Mouse (Mus musculus) T-helper 2 cell (primary cell): ENCODE results near the gene Gramd4.

Source experiments
- in situ Hi-C: fragments of 300-600 bp; cut with MboI, MseI; formaldehyde crosslinking; loops from one replicate; pipeline ENCODE4 v1.15.1; 2025; ENCODE audit warnings: high pct_unique_total_duplicates

The Gramd4 gene

DNA sequence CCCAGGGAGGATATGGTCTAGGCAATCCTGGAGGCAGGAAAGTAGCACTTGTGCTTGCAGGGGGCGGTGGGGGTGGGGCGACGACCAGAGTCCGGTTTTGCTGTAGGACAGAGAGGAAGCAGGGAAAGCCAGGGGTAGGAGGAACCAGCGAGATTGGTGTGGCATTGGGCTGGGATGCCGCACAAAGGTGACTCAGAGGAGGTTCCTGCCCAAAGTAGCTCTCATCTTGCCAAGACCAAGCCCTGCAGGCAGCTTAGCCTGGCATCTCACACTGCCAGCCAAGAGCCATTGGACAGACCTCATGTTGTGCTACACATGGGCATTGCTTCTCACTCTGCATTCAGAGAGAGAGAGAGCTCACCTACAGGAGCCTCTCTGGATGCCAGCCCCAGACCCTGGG is at the start of gene Gramd4:
Gene Gramd4, plus strand, starts transcription at position 283 of the 400 bp plus-strand sequence.
- in situ Hi-C loops, result no loop called here

DNA sequence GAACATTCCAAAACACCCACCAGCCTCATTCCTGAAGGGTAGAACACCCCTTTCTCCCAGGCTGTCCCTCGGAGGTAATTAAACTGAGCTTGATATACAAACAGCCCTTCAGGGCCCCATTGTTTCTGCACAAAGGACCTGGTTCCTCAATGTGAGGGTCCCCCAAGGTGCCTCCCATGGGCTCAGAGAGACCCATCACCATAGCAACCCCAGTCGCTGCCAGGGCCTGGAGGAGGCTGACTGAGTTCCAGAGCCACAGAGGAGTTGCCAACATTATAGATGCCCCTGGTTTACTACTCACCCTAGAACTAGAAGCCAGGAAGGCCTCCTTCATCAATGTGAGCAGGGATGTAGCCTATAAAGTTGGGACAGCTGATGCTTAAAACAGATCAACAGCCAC is 44.4 kb upstream of the Gramd4 start:
- in situ Hi-C loops, result no loop called here

DNA sequence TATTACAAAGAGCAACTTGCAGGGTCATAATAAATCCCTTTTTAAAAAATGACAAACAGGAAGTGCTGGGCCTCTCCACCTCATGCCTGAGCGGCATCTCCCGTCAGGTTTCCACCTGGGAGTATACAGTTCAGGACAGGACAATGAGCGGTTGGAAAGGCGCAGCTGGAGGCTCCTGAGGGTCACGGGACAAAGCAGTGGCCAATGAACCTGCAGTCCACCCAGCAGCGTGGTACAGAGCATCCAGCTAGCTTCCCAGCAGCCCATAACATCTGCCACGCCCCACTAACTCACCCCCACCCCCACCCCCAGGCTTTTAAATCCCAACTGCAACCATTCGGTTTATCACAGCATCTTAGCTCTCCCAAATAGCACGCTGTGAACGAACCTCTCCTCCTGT is 43.8 kb upstream of the Gramd4 start:
- in situ Hi-C loops, result no loop called here

DNA sequence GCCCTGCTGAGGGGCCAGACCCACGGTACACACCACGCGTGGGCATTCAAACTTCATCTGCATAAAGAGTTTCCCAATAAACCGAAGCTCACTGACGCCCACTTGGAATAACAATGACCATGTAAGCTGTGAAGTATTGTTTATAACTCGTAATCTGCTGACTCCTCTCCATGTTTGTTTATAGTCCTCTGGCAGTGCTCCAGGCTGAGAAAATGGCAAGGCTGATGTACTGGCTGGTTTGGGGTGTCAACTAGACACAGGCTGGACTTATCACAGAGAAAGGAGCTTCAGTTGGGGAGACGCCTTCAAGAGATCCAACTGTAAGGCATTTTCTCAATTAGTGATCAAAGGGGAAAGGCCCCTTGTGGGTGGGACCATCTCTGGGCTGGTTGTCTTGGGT is 42.5 kb upstream of the Gramd4 start:
- in situ Hi-C loops, result no loop called here

DNA sequence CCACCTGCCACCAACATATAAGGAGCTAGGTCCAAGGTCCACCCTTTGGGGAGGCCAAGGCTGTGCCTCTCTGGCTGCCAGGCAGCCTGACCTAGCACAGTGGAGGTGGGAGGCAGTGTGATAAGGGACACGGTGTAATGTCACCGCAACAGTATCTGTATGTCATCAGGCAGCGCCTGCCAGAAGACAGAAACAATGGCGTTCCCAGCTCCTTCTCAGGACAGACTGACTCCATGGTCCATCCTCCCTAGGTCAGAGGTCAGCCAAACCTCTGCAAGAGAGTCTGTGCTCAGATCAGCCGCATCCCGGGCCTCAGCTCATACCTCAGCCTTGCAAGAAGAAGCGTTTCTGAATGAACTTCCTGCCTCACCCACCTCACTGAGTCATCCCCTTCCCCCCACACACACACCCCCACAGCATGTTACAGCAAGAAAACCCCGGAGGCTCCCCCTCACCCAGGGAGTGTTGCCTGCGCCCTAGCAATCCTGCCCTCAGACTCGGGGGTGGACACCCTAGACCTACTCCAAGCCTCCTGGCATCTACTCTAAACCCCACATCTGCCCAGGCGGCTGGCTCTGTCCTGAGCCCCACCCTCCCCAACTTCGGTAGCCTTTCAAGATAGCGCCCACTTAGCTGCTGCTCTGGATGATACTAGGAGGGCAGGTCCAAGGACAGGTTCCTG is 41.5 kb upstream of the Gramd4 start:
- in situ Hi-C loops, result no loop called here

DNA sequence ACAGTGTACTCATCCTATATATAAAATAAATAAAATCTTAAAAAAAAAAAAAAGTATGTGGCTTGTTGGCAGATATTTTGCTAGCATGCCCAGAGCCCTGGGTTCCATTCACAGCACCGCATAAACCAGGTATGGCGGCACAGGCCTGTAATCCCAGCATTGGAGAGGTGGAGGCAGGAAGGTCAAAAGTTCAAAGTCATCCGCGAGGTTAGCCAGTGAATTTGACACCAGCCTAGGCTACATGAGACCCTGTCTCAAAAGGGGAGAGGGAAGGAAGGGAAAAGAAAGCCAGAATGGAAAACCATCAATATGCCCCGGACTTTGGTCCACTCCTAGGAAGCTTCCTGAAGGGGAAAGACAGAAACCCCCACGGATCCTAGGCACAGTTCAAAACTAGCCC is 40.2 kb upstream of the Gramd4 start:
- in situ Hi-C loops, result no loop called here

DNA sequence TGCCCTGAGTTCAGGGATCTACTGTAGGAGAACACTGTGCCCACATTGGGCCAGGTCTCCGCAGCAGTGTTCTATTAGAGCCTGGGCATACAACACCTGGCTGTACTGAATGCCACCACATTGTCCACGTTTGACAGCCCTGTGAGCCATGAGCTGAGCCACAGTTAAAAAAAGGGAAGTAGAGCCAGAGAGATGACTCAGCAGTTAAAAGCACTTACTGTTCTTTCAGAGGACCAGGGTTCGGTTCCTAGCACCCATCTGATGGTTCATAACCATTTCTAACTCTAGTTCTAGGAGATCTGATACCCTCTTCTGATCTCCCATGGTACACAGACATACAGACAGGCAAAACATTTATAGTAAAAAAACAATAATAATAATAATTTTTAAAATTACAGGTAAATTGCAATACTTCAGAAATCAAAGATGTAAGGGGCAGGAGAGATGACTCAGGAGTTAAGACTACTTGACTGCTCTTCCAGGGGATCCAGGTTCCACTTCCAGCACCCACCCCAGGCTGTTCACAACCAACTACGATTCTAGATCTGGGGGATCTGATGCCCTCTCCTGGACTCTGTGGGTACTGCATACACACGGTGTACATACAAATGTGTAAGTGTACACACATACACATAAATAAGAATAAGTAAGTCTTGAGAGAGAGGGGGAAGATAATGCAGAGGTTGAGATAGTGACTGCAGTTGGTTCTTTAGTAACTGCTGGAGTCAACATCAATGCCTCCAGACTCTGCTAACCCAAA is 38.6 kb upstream of the Gramd4 start:
- in situ Hi-C loops, result no loop called here

DNA sequence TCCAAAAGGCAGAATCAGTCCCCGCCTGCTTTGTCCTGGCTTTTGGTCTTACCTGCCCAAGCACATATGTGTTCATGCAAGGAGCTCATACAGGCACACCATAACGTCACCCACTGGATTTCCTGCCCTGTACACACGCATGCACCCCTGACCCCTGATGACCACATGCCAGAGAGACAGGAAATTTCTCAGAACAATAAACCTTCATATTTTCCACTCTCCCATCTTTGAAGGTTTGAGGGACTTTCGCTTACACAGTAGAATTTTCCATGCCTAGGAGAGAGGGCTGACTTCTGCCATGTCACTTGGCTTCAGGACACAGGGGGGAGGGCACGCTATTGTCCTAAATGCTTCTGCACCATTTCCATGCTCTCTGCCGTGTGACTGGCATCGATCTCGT is 37.5 kb upstream of the Gramd4 start:
- in situ Hi-C loops, result loop anchor here (5.0 kb wide), 1 partner anchor 47 kb away; no protein-coding TSS in a partner anchor

DNA sequence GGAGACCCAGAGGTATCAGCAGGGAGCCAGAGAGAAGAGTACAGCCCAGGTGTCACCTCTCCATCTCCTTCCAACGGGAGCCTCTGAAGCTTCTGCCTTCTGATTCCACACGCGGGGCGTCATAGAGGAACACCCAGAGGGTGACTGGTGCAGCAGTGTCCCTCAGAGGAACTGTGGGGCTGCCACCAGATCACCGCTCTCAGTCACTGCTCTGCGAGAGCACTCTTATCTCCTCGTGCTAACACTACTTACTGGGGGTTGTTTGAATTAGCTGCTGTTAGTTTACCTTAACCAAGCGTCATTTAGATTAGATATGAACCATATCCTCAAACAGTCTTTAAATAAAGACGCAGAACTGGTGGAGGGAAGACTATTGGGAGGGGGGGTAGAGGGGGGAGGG is 36.2 kb upstream of the Gramd4 start:
- in situ Hi-C loops, result loop anchor here (5.0 kb wide), 1 partner anchor 46 kb away; no protein-coding TSS in a partner anchor

DNA sequence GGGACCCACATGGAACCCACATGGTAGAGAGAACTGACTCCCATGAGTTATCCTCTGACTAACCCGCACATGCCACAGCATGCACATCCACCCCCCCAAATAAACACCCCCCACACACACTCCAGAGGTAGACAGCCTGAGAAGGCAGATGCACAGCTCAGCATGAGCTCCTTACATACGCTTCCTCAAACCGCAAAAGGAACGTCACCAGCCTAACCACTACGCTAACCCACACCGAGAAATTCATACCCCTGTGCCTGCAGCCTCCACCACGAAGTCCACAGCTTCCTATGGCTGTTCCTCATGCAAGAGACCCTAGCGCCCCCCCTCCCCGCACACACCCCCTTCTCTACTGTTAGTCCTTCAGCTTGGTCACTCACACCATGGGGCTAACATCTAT is 35.5 kb upstream of the Gramd4 start:
- in situ Hi-C loops, result loop anchor here (5.0 kb wide), 1 partner anchor 45 kb away; no protein-coding TSS in a partner anchor

DNA sequence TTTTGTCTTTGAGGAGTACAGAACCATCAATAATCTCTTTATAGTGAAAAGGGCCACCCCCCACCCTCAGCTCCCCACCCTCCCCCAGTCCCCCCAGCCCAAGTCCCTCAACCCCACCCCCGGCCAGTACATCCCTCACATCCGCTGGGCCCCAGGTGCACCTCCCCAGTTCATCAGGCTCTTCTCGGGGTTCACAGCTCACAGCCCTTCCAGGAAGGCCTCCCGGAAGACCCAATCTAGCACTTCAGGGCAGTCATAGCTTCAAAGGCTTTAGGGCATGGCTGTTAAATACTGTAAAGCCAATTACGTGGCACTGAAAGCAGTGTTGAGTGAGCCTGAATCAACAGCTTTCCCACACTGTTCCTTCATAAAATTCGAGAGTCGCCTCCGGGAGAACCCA is 29.6 kb upstream of the Gramd4 start:
- in situ Hi-C loops, result no loop called here

DNA sequence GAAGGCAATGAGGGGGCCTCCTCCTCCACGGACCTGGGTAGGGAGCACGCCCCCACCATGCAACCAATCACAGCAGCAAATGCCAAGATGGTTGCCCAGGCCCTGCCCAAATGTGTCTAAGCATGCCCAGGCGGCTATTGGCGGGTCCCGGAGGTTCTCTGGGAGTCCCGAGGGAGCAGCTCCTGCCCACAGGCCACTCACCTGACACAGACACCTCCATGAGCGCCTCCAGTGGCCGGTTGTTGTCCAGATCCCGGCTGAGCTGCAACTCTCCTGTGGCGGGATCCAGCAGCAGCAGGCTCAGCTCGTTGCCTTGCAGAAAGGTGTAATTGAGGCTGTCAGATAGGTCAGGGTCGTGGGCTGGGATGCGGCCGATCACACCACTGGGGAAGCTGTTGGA is 27.5 kb upstream of the Gramd4 start:
- in situ Hi-C loops, result no loop called here

DNA sequence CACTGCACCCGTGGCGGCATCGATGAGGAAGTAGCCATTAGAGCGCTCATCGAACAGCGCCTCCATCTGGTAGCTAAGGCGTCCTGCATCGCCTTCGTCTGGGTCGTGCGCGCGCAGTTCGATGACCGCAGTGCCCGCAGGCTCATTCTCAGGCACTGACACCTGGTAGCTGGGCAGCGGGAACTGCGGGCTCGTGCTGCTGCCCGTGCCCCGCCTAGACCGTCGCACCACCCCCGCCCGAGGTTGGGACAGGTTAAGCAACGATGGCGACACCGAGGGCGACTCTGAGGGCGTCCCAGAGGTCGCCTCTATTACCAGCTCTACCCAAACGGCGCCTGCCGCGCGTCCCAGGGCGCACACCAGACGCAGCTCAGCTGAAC is 24.7 kb upstream of the Gramd4 start:
- in situ Hi-C loops, result no loop called here

DNA sequence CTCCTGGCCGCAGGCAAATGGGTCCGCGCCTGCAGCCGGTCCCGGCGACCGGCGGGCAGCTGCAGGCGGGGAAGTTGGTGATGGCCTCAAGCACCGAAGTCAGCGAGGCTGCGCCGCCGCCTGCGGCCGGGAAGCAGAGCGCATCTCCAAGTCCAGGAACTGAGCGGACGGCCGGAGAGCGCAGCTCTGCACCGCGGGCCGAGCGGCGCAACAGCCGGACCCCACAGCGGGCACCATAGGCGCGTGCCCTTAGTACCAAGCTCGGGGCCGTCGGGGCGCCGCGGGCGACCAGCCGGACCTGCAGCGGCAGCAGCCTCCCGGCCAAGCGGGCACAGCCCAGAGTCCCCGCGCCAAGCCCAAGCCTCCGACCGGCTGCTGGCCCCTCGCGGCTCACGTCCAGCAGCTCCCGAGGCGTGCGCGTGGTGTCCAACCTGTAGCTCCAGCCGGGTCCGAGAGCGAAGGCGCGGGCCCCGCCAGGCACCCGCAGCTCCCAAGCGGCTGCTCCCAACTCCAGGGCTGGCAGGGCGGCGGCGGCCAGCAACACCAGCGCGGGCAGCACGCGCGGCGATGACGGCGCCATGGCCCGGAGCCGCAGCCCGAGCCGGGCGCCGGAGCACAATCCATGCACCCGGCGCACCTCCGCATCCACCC is 24.2 kb upstream of the Gramd4 start, which contains the start of gene Celsr1:
Gene Celsr1, minus strand, starts transcription at position 587 of the 651 bp plus-strand sequence.
- in situ Hi-C loops, result no loop called here

DNA sequence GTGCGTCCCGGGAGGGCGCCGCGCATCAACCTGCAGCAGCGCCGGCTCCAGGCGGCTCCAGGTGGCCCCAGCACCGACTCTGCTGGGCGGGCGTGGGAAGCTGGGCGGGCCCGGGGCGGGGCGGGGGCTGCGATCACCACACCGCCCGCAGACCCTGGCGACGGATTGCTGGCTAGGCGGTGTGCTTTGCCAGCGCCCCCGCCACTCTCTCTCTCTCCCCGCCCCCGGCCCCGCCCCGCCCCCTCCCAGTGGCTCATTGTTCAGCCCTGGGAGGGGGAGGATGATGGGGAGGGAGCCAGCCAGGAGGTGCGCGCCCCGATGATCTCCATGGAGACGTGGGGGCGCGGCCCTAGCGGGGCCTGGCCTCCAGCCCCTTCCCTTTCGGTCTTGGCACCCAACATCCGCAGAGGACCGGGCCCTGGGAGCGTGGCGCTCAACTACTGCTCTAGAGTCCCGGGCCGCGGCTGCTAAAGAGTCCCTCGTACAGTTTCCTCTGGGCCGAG is 23.4 kb upstream of the Gramd4 start:
- in situ Hi-C loops, result no loop called here

DNA sequence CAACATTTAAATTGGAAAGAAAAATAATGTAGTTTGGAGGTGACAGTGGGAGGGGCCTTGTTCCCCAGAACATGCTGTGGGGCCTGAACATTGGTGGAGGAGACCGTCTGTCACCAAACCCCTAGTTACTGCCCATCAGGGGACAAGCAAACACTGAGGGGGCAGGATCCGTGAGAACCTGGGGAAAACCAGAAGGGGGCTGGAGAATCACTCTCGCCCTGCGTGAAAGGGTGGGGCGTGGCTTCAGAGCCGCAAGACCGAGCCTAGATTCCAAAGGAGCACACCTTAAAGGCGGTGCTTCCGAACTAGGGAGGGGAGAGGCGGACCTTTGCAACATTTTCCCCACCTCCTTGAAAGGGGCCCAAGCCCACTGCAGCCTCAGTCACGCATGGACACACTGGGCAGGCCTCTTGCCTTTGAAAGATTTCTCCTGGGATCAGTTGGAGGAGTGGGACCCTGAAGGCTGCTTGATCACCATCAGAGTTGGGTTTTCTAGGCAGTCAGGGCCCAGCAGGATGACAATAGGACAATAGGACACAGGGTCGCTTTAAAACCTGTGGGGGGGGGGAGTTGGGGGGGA is 22.6 kb upstream of the Gramd4 start:
- in situ Hi-C loops, result no loop called here

DNA sequence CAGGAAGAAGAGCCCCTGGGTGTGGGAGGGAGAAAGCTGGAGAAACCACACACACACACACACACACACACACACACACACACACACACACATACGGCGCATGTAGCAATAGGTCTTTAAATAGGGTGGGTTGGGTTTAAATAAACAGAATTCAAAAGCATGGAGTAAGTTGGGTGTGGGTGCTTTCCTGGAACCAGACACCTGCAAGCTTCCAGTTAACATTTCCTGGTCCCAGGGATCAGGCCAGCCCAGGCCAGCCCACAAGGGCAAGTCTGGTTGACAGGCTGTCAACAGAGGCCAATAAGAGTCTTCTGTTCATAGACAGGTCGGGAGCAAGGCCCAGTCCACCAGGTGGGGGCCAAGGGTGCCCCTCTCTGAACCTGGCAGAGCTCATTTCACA is 21.6 kb upstream of the Gramd4 start:
- in situ Hi-C loops, result no loop called here

DNA sequence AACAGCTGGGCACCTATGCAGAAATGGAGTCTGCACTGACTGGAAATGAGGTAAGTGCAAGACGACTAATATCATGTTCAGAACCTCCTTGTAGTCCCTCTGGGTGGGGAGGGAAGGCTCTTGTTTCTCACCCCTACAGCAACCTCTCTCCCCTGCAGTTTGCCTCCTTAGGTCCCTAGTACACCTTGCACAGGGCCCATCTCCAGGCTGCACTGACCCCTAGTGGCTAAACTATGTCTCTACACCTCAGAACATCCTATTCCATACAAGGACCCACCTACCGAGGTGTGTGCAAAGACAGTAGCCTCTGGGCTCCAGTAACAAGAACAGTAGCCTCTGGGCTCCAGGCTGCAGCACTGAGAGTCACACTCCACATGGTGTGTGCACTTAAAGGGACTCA is 18.7 kb upstream of the Gramd4 start:
- in situ Hi-C loops, result no loop called here

DNA sequence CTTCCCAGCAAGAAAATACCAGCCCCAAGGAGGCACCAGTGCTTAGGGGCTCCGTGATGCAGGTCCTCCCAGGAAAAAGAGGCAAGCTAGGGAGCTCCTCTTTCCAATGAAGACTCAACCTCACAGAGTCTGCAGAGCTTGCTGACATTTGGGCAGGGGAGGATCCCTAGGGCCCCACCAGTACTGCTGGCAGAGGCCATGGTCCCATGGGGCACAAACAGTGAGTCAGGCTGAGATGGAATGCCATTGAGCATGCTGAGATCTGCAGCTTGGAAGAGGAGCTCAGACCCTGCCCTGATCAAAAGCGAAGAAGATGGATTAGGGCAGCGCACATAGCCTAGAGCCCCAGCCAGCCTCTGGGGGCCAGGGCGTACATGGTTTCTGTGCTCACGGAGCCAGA is 16.1 kb upstream of the Gramd4 start:
- in situ Hi-C loops, result loop anchor here (5.0 to 10.0 kb wide), 2 partner anchors 129 to 1817 kb away; no protein-coding TSS in a partner anchor

DNA sequence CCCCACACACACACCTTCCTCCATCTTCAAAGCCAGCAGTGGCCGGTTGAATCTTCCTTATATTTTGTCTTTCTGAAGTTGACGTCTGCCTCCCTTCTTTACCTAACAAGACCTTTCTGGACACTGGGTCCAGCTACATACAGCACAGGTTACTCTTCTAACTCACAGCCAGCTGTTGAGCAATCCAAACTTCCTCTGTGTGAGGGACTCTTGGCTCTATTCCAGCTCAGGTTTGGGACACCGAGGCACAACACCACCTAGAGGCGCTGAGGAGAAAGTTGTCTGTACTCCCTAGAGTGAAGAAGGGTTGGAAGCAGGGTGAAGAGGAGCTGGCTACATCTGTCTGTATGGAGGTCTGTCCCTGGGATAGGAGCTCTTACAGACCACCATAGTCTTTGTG is 15.1 kb upstream of the Gramd4 start:
- in situ Hi-C loops, result loop anchor here (5.0 to 10.0 kb wide), 2 partner anchors 130 to 1818 kb away; no protein-coding TSS in a partner anchor

DNA sequence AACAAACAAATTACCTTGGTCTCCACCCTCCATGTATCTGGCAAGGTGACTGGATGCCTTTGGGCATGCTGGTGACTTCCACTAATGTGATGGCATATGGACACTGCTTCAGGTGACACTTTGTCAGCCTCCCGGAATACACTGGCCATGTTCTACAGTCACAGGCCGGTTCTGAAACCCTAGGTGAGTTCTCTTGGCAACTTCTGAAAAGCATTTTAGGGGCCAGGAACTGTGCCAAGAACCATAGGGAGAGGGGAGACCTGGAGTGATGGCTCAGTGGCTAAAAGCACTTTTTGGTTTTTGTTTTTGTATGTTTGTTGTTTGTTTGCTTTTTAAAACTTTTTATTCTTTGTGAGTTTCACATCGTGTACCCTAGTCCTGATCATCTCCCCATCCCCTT is 8.0 kb upstream of the Gramd4 start:
- in situ Hi-C loops, result loop anchor here (10.0 kb wide), 1 partner anchor 1825 kb away; no protein-coding TSS in a partner anchor
